Mouse (Mus musculus) cerebellum, adult 18-20 months (tissue): Measurements from ENCODE around the gene Gm1043.

Source experiments
- DNase-seq, 2 experiments: peaks; one replicate each; pipeline ENCODE4 v3.0.0; 2021

Gm1043 gene

DNA sequence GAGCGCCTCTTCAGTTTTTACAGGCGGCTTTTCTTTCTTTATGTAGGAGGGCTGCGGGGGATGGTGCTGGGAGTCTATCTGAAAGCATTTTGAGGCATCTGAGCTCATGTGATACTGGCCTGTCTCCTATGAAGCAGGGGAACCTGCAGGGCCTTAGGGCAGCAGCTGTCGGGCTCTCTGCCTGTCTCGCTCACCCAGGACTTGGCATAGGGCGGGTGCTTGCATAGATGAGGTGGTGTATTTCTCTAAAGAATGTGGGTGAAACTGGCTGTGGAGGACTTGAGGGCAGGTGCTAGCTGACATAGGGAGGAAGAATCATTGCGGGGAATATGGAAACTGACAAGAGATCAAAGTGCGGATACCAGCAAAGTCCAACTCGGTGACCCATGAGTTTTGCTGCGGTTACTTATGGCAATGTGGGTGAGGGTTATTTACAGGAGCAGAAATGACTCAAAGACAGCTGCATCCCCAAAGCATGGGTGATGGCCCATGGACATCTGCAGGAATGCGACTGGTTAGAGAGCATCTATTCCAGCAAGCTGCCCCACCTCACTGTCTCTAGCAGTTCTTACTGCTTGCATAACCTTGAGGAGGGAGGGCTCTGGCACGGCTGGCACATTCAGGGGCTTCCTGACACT is 8.4 kb upstream of the Gm1043 start:
- DNase-seq, result no peak

DNA sequence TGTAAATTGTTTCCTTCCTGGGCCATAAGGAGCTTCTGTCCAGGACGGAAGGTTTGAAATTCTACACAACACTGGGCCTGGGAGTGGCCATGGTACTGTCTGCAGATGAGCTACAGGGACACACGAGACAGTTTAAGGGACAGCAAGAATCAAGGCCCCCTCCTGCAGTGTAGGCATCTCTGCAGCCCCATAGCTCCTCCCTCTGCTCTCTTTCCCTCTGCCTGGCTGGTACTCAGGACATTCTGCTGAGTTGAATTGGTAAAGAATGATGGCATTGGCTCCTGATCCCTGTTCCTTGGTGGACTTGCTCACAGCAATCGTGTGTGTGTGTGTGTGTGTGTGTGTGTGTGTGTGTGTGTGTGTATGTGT is 7.9 kb upstream of the Gm1043 start:
- no peak for DNase-seq

GRCm38 (mm10) chr5:37079484-37079883 is 5.7 kb upstream of the Gm1043 start:
- no peak for DNase-seq

DNA sequence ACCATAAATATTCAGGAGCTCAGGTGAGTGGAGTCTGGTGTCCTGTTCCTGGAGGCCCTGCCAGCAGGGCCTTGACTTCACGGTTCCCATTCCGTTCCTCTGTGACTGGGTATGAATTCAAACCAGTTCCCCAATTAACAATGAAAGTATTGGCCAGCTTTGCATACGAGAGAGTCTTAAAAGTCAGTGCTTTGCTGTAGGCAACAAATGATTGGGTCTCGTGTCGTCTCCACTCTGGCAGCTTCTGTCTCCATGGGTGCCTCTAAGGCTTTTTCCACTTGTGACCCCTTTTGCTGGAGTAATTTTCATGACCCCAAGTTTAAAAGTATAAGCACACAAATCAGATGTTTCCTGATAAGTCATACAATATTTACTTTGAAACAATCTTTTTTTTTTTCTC is 4.6 kb upstream of the Gm1043 start:
- DNase-seq, result no peak

GRCm38 (mm10) chr5:37082420-37082819 is 2.8 kb upstream of the Gm1043 start:
- DNase-seq, result peak in 1 of 2 experiments; percentile 20

- DNase-seq, result no peak
These were observed 1.9 kb upstream of the Gm1043 start for GRCm38 (mm10) chr5:37083209-37083770.

GRCm38 (mm10) chr5:37083850-37084249 is 1.3 kb upstream of the Gm1043 start:
- DNase-seq, result no peak

DNA sequence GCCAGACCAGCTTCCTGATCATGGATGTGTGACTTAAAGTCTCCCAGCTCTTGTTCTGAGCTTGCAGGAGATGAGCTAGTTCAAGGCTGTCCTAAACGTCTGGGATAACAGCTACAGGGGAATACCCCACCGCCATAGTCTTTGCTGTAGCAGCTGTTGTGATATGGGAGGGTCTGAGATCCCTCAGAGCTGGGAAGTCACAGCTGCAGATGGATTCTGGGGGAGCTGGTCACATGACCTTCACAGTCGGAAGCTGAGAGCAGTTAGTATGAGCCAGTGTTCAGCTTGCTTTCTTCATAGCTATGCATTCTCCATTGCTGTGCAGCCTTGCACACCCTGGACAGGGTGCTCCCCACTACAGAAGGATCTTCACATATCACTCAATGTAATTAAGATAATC is 748 bp downstream of the Gm1043 start:
- DNase-seq, result no peak

DNA sequence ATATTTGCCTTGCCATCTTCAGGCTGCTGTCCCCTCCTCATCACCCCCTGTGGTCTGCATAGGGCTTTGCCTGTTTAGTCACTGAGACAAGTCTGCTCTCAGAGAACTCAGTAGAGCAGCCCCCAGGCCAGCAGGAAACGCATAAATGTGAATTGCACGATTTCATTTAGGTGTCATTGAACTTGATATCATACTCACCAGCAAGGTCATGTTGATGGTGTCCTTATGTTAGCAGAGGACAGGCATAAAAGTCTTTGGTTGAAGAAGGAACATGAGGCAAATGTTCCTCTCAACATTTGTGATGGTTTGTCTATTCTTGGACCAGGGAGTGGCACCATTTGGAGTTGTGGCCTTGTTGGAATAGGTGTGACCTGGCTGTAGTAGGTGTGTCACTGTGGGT is 2.6 kb downstream of the Gm1043 start:
- DNase-seq, result no peak

DNA sequence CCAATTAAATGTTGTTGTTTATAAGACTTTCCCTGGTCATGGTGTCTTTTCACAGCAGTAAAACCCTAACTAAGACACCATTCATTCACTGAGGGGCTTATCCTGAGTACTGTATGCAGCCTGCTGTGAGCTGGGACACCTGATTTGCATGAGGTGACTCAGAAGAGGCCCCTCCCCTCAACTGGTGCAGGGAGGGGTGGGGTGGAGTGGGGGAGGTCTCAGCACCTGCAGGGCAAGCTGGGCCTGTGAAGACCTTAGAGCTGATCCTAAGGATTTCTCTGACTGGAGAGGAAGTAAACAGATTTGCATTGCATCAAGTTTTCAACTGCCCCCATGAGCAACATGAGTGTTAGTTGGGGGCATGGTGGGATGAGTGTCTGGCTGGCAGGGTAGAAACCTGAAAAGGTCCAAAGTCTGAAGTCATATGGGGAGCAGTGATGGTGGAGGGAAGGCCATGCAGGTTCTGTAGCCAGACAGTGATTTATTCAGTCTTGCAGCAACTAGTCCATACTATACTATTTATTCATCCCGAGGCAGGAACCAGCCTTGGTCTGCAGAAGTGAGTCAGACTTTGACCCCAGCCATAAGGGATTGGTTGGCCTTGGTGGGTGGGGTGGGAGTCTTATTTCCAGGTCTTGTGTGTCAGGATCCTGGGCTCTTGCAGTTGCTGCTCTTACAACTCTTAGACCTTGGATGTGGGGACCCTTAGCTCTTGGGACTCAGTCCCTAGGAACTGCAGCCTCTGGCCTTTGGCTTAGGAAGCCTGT is 3.4 kb downstream of the Gm1043 start:
- no peak for DNase-seq

- peak; percentile 31 to 52 for DNase-seq
These were observed 6.0 kb downstream of the Gm1043 start for GRCm38 (mm10) chr5:37091171-37091628.

DNA sequence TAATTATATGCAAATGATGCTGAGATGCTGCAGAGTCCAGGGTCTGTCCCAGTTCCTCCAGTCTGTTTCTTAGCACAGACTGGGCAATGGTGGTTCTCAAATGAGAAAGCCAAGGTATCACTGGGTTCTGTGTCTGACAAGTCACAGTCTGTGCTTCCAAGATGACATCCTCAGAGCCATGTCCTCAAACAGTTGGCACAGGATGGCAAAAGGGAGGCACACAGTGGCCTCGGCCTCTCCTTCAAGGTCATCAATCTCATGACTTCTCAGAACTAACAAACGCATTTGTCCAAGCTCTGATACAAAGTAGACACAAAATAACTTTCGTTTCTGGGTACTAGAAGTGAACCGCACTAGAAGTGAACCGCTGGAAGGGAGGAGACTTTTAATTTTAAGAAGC is 9.8 kb downstream of the Gm1043 start:
- DNase-seq, result no peak

DNA sequence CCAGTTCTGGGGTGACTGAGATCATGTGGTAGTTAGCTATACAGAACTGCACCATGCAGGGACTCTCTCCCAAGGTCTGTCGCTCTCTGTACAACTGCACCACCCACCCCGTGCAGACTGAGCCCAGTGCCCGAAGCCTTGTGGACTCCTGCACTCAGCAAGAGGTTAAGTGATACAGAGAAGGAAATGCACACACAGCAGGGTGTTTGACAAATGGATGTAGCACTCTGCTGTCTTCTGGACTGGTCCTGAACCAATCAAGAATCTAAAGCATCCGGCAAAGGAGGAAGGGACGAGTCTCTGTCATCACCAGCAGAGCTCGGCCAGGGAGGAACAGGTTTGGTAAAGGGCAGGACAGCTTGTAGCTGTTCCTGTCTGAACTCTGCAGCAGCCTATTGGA is 12.4 kb downstream of the Gm1043 start:
- DNase-seq, result no peak

- no peak for DNase-seq
These were observed 15.6 kb downstream of the Gm1043 start for GRCm38 (mm10) chr5:37100813-37101212.

DNA sequence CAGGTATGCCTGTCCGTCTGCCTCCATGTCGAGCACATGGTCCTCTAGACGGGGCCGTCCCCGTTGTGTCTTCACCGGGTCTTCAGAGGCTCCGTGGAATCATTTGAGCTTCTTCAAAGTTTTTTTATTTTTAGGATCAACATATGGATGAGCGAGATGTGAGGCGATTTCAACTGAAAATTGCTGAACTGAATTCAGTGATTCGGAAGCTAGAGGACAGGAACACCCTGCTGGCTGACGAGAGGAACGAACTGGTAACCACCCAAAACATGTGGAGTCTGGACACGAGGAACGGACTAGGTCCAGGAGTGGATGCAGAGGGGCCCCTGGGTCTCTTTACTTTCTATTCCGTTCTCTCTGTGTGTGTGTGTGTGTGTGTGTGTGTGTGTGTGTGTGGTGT is 16.5 kb downstream of the Gm1043 start:
- DNase-seq, result no peak

GRCm38 (mm10) chr5:37102056-37102455 is 16.9 kb downstream of the Gm1043 start:
- DNase-seq, result no peak

- no peak for DNase-seq
These were observed 20.6 kb downstream of the Gm1043 start for GRCm38 (mm10) chr5:37105531-37106456.

DNA sequence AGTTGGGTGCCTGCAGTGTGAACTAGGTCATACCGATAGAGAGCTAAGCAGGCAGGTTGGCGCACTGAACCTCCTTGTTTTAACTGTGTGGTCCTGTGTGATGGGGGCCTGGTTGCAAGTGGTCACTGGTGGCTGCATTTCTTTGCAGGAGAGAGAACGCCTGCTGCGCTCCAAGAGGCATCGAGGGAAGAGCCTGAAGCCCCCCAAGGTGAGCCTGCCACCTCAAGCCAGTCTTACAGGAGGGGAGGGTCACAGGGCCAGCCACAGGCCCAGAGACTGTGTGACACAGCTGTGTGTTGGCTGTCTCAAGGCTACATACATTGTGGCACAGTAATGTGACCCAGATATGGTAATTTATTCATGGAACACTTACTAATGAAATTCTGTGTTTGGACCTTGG is 21.9 kb downstream of the Gm1043 start:
- DNase-seq, result no peak

DNA sequence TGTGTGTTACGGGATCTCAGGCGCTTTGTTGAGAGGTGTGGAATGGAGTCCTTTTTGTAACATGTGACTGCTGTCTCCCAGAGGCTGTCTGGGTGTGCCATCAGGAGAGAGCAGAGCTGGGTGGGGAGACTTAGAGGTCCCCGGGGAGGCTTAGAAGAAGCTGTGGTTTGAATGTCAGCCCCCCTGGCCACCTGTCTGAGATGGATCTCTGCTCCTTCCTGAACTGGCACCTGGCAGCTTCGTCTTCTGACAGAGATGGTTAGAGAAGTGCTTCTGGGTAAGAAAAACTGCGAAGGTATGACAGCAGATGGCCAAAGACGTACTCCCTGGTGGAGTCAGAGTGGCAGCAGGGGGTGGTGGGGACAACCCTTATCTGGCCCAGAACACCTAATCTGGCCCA is 22.4 kb downstream of the Gm1043 start:
- DNase-seq, result no peak

- DNase-seq, result peak; percentile 69 to 82
These were observed 24.2 kb downstream of the Gm1043 start for GRCm38 (mm10) chr5:37109280-37109849.

DNA sequence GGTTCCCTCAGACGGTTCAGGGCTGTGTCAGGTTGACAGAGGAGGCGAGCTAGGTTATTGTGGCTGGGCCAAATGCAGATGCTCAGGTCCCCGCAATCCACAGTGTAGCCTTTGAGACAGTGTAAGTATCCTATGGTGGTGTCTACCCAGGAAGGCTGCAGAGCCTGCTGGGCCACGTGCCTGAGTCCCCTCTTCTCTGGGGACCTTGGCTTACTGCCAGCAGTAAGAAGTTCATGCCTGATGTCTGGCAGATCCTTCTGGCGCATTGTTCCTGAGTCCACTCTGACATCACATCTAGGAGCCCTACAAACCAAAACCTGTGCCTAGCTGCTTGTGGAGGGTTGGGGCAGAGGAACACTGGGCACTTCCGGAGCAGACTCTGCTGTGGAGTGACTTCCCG is 27.2 kb downstream of the Gm1043 start:
- no peak for DNase-seq

GRCm38 (mm10) chr5:37117126-37117525 is 32.0 kb downstream of the Gm1043 start:
- no peak for DNase-seq

GRCm38 (mm10) chr5:37118242-37118641 is 33.1 kb downstream of the Gm1043 start:
- peak; percentile 12 to 15 for DNase-seq
